Mouse (Mus musculus) adrenal gland, postnatal 14 days (tissue): Measurements from ENCODE around the gene Rab5a. TPM values are rescaled to one million over a fixed set of nuclear protein-coding genes. Genes with fewer than 3 reads are reported as not detected.
"Not testable (repeated sequence)": the region's sequence is repeated elsewhere in the genome, so short reads cannot be mapped to it uniquely, and the experiment has no call there.

ENCODE experiments used
- DNase-seq: peaks from one replicate; pipeline ENCODE4 v3.0.0; 2021; ENCODE audit warnings: mixed read lengths
- long read RNA-seq, 2 experiments: library from polyadenylated mRNA; stranded (forward); transcript quantifications; one replicate each; pipeline ENCODE4 v2.0.0; 2021
- total RNA-seq: library from RNA; stranded (reverse); gene quantifications from 2 replicates; pipeline ENCODE4 v1.2.3, GENCODE M21; 2021

The Rab5a gene
- total RNA-seq, result 87.1 and 87.4 TPM in 2 replicates
- long read RNA-seq, experiment 1, transcript Rab5a-201 (6 exons, 2,366 nt), result major isoform, 102 of 112 reads
- long read RNA-seq, experiment 1, partial matches to known transcripts, result 5 of 112 reads
- long read RNA-seq, experiment 1, other reads (novel, unspliced or antisense), result 5 of 112 reads
- long read RNA-seq, experiment 2, transcript Rab5a-201 (6 exons, 2,366 nt), result major isoform, 46 of 50 reads
- long read RNA-seq, experiment 2, partial matches to known transcripts, result 0 of 50 reads
- long read RNA-seq, experiment 2, other reads (novel, unspliced or antisense), result 4 of 50 reads

- DNase-seq, result peak; percentile 100
Observed at GRCm38 (mm10) chr17:53478858-53479603, at the start of gene Rab5a. Gene Rab5a (plus strand): TSS chr17:53479234.

GRCm38 (mm10) chr17:53456152-53456551, 22.9 kb upstream of the Rab5a start:
- DNase-seq, result no peak

- DNase-seq, result no peak
Observed at GRCm38 (mm10) chr17:53456742-53457141, 22.3 kb upstream of the Rab5a start.

GRCm38 (mm10) chr17:53462603-53463495, 16.2 kb upstream of the Rab5a start, which contains the start of gene Efhb:
Gene Efhb (minus strand): TSS chr17:53463321.
- DNase-seq, result peak; percentile 94

- DNase-seq, result no peak
Observed at GRCm38 (mm10) chr17:53463496-53463840, 15.6 kb upstream of the Rab5a start.

- peak; percentile 32 for DNase-seq
Observed at GRCm38 (mm10) chr17:53465569-53465968, 13.5 kb upstream of the Rab5a start.

- DNase-seq, result no peak
Observed at GRCm38 (mm10) chr17:53468697-53469096, 10.3 kb upstream of the Rab5a start.

GRCm38 (mm10) chr17:53478066-53478857, 772 bp upstream of the Rab5a start:
- DNase-seq, result no peak

GRCm38 (mm10) chr17:53479604-53480041, 589 bp downstream of the Rab5a start:
- peak; percentile 81 for DNase-seq

- DNase-seq, result no peak
Observed at GRCm38 (mm10) chr17:53480433-53480832, 1.4 kb downstream of the Rab5a start.

- no peak for DNase-seq
Observed at GRCm38 (mm10) chr17:53488291-53489006, 9.4 kb downstream of the Rab5a start.

- no peak for DNase-seq
Observed at GRCm38 (mm10) chr17:53489007-53489378, 10.0 kb downstream of the Rab5a start.

- DNase-seq, result no peak
Observed at GRCm38 (mm10) chr17:53502966-53503365, 23.9 kb downstream of the Rab5a start.

- peak; percentile 44 for DNase-seq
Observed at GRCm38 (mm10) chr17:53512311-53512951, 33.4 kb downstream of the Rab5a start.

GRCm38 (mm10) chr17:53519364-53519763, 40.3 kb downstream of the Rab5a start:
- DNase-seq, result no peak

- no peak for DNase-seq
Observed at GRCm38 (mm10) chr17:53520509-53520908, 41.5 kb downstream of the Rab5a start.

GRCm38 (mm10) chr17:53528034-53528433, 49.0 kb downstream of the Rab5a start:
- DNase-seq, result no peak

- DNase-seq, result peak; percentile 37
Observed at GRCm38 (mm10) chr17:53531160-53531559, 52.1 kb downstream of the Rab5a start.

GRCm38 (mm10) chr17:53532425-53532824, 53.4 kb downstream of the Rab5a start:
- peak; percentile 78 for DNase-seq

- DNase-seq, result not testable (repeated sequence)
Observed at GRCm38 (mm10) chr17:53539351-53539750, 60.3 kb downstream of the Rab5a start, which contains the start of gene Pp2d1. Gene Pp2d1 (minus strand): TSS chr17:53539451.
